Mouse (Mus musculus) small intestine, adult 2 months (tissue): Measurements from ENCODE around the gene Mlx. TPM values are rescaled to one million over a fixed set of nuclear protein-coding genes. Genes with fewer than 3 reads are reported as not detected.

Source experiments
- H3K27ac ChIP-seq: fragments of 200-500 bp; 2 replicates; pipeline ENCODE4 v1.5.1; 2012; ENCODE audit warnings: low read depth, low read length, control low read depth, inconsistent platforms; ENCODE audit not compliant: insufficient read depth
- H3K27me3 ChIP-seq: fragments of 200-500 bp; 2 replicates; pipeline ENCODE4 v1.6.1; 2012; ENCODE audit warnings: mild to moderate bottlenecking, moderate library complexity, low read length, inconsistent platforms; ENCODE audit not compliant: control insufficient read depth, insufficient read depth
- H3K36me3 ChIP-seq: fragments of 200-500 bp; 2 replicates; pipeline ENCODE4 v1.6.1; 2012; ENCODE audit warnings: mild to moderate bottlenecking, low read length, control low read depth, inconsistent platforms; ENCODE audit not compliant: control insufficient read depth, insufficient read depth
- H3K4me1 ChIP-seq: fragments of 200-500 bp; 2 replicates; pipeline ENCODE4 v1.6.1; 2012; ENCODE audit warnings: low read length, inconsistent platforms, mixed read lengths; ENCODE audit not compliant: control insufficient read depth, insufficient read depth, insufficient read length
- H3K4me3 ChIP-seq: fragments of 200-500 bp; 2 replicates; pipeline ENCODE4 v1.5.1; 2012; ENCODE audit warnings: low read depth, mild to moderate bottlenecking, control low read depth, inconsistent platforms, low read length, moderate library complexity
- CTCF ChIP-seq: fragments of 200-500 bp; IDR thresholded peaks from 2 replicates; pipeline ENCODE4 v1.5.1; 2012; ENCODE audit warnings: low read depth, mild to moderate bottlenecking, control low read depth, inconsistent platforms, low read length, moderate library complexity, mixed read lengths; ENCODE audit not compliant: insufficient replicate concordance, insufficient read length; ENCODE audit errors: extremely low read depth
- POLR2A ChIP-seq: fragments of 200-500 bp; IDR thresholded peaks from 2 replicates; pipeline ENCODE4 v1.6.1; 2012; ENCODE audit warnings: low read depth, mild to moderate bottlenecking, control low read depth, inconsistent platforms, low read length, moderate library complexity
- WGBS: fragments of 180-500 bp; shearing (Covaris S2); methylation state at CpG from one replicate; pipeline ENCODE4 v1.1.7; 2018; 5-methylcytosine and 5-hydroxymethylcytosine counted together
- polyA plus RNA-seq: library from polyadenylated mRNA; depleted of rRNA; stranded (reverse); fragments of >200 nt; gene quantifications from 2 replicates; pipeline ENCODE4 v1.2.3, GENCODE M21; 2012

The Mlx gene
- polyA plus RNA-seq, 1 experiment = 100 TPM

GRCm38 (mm10) chr11:101059473-101059872, 27.6 kb upstream of the Mlx start:
- 89% methylated on average over 10 of the region's 10 CpGs for WGBS
- Histone ChIP-seq H3K27ac (peak overlapping the region; percentile 88), H3K4me3 (no peak overlapping the region), H3K36me3 (peaks cover 7% of the 10 kb centered on the region; the same call in 1 of the 2 replicates), H3K4me1 (peaks cover 49% of the 10 kb centered on the region), H3K27me3 (no peaks in the 10 kb centered on the region)
- TF ChIP-seq POLR2A = no peak
- TF ChIP-seq CTCF = no peak

- Histone ChIP-seq H3K27ac (peak overlapping the region; percentile 88), H3K27me3 (no peaks in the 10 kb centered on the region), H3K36me3 (peaks cover 7% of the 10 kb centered on the region; the same call in 1 of the 2 replicates), H3K4me1 (peaks cover 46% of the 10 kb centered on the region), H3K4me3 (no peak overlapping the region)
- TF ChIP-seq CTCF (no peak), POLR2A (no peak)
- WGBS = 56% methylated on average over 8 of the region's 8 CpGs
Observed at GRCm38 (mm10) chr11:101060126-101060525, 27.0 kb upstream of the Mlx start.

GRCm38 (mm10) chr11:101061049-101061448, 26.0 kb upstream of the Mlx start:
- H3K27me3 ChIP-seq = no peaks in the 10 kb centered on the region
- WGBS = 91% methylated on average over 5 of the region's 5 CpGs
- H3K4me3 ChIP-seq = no peak overlapping the region
- no peak for TF ChIP-seq POLR2A
- TF ChIP-seq CTCF = no peak
- peaks cover 7% of the 10 kb centered on the region; the same call in 1 of the 2 replicates for H3K36me3 ChIP-seq
- peaks cover 40% of the 10 kb centered on the region for H3K4me1 ChIP-seq
- H3K27ac ChIP-seq = no peak overlapping the region; the same call in 1 of the 2 replicates

GRCm38 (mm10) chr11:101062165-101062884, 24.8 kb upstream of the Mlx start:
- H3K4me3 ChIP-seq = no peak overlapping the region
- no peaks in the 10 kb centered on the region for H3K27me3 ChIP-seq
- H3K4me1 ChIP-seq = peaks cover 33% of the 10 kb centered on the region
- peaks cover 5% of the 10 kb centered on the region; the same call in 1 of the 2 replicates for H3K36me3 ChIP-seq
- WGBS = 74% methylated on average over 12 of the region's 12 CpGs
- TF ChIP-seq POLR2A = no peak
- no peak for TF ChIP-seq CTCF
- peak overlapping the region; percentile 89 for H3K27ac ChIP-seq

GRCm38 (mm10) chr11:101062971-101063675, 24.0 kb upstream of the Mlx start:
- no peaks in the 10 kb centered on the region for H3K27me3 ChIP-seq
- peaks cover 28% of the 10 kb centered on the region for H3K4me1 ChIP-seq
- WGBS = 45% methylated on average over 14 of the region's 14 CpGs
- peaks cover 5% of the 10 kb centered on the region; the same call in 1 of the 2 replicates for H3K36me3 ChIP-seq
- peak overlapping the region; percentile 89 for H3K27ac ChIP-seq
- TF ChIP-seq CTCF (no peak), POLR2A (no peak)
- H3K4me3 ChIP-seq = no peak overlapping the region

GRCm38 (mm10) chr11:101063676-101064327, 23.3 kb upstream of the Mlx start:
- Histone ChIP-seq H3K36me3 (peaks cover 4% of the 10 kb centered on the region; the same call in 1 of the 2 replicates), H3K27ac (peak overlapping the region; percentile 89), H3K4me1 (peaks cover 26% of the 10 kb centered on the region), H3K4me3 (no peak overlapping the region), H3K27me3 (no peaks in the 10 kb centered on the region)
- 4% methylated on average over 12 of the region's 12 CpGs for WGBS
- no peak for TF ChIP-seq CTCF
- TF ChIP-seq POLR2A = no peak; the same call in 1 of the 2 replicates

GRCm38 (mm10) chr11:101064462-101064861, 22.6 kb upstream of the Mlx start:
- peaks cover 4% of the 10 kb centered on the region; the same call in 1 of the 2 replicates for H3K36me3 ChIP-seq
- peaks cover 26% of the 10 kb centered on the region for H3K4me1 ChIP-seq
- no peaks in the 10 kb centered on the region for H3K27me3 ChIP-seq
- WGBS = 16% methylated on average over 4 of the region's 4 CpGs
- no peak for TF ChIP-seq POLR2A
- no peak for TF ChIP-seq CTCF
- H3K4me3 ChIP-seq = no peak overlapping the region
- peak overlapping the region; percentile 89 for H3K27ac ChIP-seq
